20 mouse cellular contexts compared by ENCODE assay signal in the genomic region with DNA sequence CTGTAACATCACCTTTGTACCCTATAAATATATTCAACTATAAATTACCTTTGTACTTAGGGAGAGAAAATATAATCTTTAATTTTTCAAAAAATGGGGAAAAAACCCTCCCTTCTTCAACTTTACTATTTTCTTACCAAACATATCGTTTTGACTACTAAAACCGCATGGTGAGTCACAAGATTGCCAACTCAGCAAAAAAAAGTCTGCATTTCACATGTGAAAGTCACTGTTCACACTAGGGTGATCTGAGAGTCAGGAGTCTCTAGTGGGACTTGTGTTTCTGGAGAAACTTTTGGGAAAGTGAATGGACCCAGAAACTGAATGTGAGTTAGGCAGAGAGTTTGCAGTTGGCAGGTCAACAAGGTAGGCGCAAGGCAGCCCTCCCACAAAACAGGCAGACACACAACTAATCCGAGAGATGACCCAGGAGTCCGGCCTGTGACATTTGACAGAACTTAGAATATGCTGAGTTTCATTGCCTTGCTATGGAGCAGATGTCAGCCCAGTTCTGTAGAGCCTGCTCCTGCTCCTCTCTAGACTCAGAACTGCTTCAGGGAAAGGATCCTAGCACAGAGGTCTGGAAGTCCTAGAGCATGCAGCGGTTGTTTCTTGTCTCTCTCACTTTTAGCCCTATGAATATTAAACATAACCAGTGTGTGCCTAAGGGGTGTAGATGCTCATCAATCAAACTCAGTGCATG. TPM values are rescaled to one million over a fixed set of nuclear protein-coding genes. Genes with fewer than 3 reads are reported as not detected.
A peak's percentile ranks its signal among the peaks of the same experiment; 100 is the strongest.
DNase-seq lines count a peak whose midpoint lies in the region; ATAC-seq and TF ChIP-seq lines count a peak whose summit lies in the region.
"Had no signal": no experiment of that assay in that cellular context is flagged by ENCODE, and none has a peak within 500 bp of the region (broad histone marks: within the 10 kb centered on the region; RNA-seq: fewer than 3 reads in every experiment).

No protein-coding gene starts in this region.

- in situ Hi-C loops in ES-E14 (cut with MboI; ENCODE audit: low sequenced_read_pairs in 2 of 2, unreplicated experiment in 2 of 2), result no loop called here

- peak; percentile 66; the same call in 1 of the 2 replicates for ATAC-seq in hindbrain, embryonic 15.5 days (ENCODE audit: low FRiP score, low read depth)
- no peak for ATAC-seq in hindbrain, embryonic 11.5 days (ENCODE audit: low FRiP score)
- ATAC-seq: liver, embryonic 12.5 days had no signal

- H3K9me3 ChIP-seq in hindbrain, embryonic 15.5 days, result no peaks in the 10 kb centered on the region
- no peaks in the 10 kb centered on the region for H3K9me3 ChIP-seq in hindbrain, embryonic 11.5 days (ENCODE audit: control insufficient read depth, low read length)
- no peaks in the 10 kb centered on the region for H3K9me3 ChIP-seq in ES-E14 (ENCODE audit: control insufficient read depth, insufficient read depth, low read depth, low read length)
- H3K9me3 ChIP-seq: heart, embryonic 13.5 days; limb, embryonic 12.5 days; liver, embryonic 12.5 days; lung, embryonic 15.5 days; stomach, embryonic 15.5 days had no signal

- no peak overlapping the region for H3K4me2 ChIP-seq in hindbrain, embryonic 15.5 days
- no peak overlapping the region for H3K4me2 ChIP-seq in hindbrain, embryonic 11.5 days (replicated peaks; ENCODE audit: low read depth, low read length)
- H3K4me2 ChIP-seq: heart, embryonic 13.5 days; limb, embryonic 12.5 days; liver, embryonic 12.5 days; lung, embryonic 15.5 days; stomach, embryonic 15.5 days had no signal

- no peak overlapping the region for H3K9ac ChIP-seq in hindbrain, embryonic 15.5 days
- H3K9ac ChIP-seq in hindbrain, embryonic 11.5 days (ENCODE audit: low read depth, low read length), result no peak overlapping the region
- H3K9ac ChIP-seq in ES-E14 (ENCODE audit: insufficient read depth, low read depth, low read length, poor library complexity, severe bottlenecking), result no peak overlapping the region
- H3K9ac ChIP-seq: heart, embryonic 13.5 days; limb, embryonic 12.5 days; liver, embryonic 12.5 days; lung, embryonic 15.5 days; stomach, embryonic 15.5 days had no signal

- H3K27me3 ChIP-seq in hindbrain, embryonic 15.5 days, result no peaks in the 10 kb centered on the region
- no peaks in the 10 kb centered on the region for H3K27me3 ChIP-seq in hindbrain, embryonic 11.5 days (ENCODE audit: control insufficient read depth, insufficient read depth, low read length)
- H3K27me3 ChIP-seq: heart, embryonic 13.5 days; limb, embryonic 12.5 days; liver, embryonic 12.5 days; lung, embryonic 15.5 days; stomach, embryonic 15.5 days had no signal

- DNase-seq in cerebellum, adult 11-12 months, result peak; percentile 39
- no peak for DNase-seq in cerebellum, adult 8-10 months
- DNase-seq in hindbrain, embryonic 11.5 days (ENCODE audit: low spot score), result no peak
- no peak for DNase-seq in ES-E14 (ENCODE audit: low read depth, low spot score)
- DNase-seq in cerebellum, postnatal 36 days, result peak; percentile 26 to 60
- DNase-seq in layer of hippocampus, postnatal 14 days (ENCODE audit: low spot score in 2 of 2), result no peak
- no peak for DNase-seq in neural tube, embryonic 10.5 days (ENCODE audit: extremely low spot score, low spot score)
- DNase-seq: heart, adult 18-20 months; kidney, adult 9 months; kidney, postnatal 25 days; lung, postnatal 4 days; retina, postnatal 1 day; thymus, adult 18-20 months; thymus, postnatal 4 days had no signal

- no peaks in the 10 kb centered on the region for H3K4me1 ChIP-seq in hindbrain, embryonic 15.5 days (replicated peaks)
- H3K4me1 ChIP-seq in hindbrain, embryonic 11.5 days (replicated peaks; ENCODE audit: control insufficient read depth, insufficient read depth, low read length), result no peaks in the 10 kb centered on the region
- no peaks in the 10 kb centered on the region for H3K4me1 ChIP-seq in ES-E14 (ENCODE audit: control insufficient read depth in 2 of 2, insufficient read depth in 2 of 2, low read length in 2 of 2, poor library complexity in 1 of 2)
- H3K4me1 ChIP-seq: limb, embryonic 12.5 days; liver, embryonic 12.5 days; lung, embryonic 15.5 days; stomach, embryonic 15.5 days had no signal

- no peak overlapping the region for H3K27ac ChIP-seq in hindbrain, embryonic 15.5 days (replicated peaks)
- no peak overlapping the region for H3K27ac ChIP-seq in hindbrain, embryonic 11.5 days (ENCODE audit: low read depth, low read length)
- H3K27ac ChIP-seq in ES-E14 (ENCODE audit: insufficient read depth, low read depth, low read length, poor library complexity, severe bottlenecking), result no peak overlapping the region
- H3K27ac ChIP-seq: heart, embryonic 13.5 days; limb, embryonic 12.5 days; liver, embryonic 12.5 days; lung, embryonic 15.5 days; stomach, embryonic 15.5 days had no signal

- WGBS in hindbrain, embryonic 15.5 days, result 85% methylated on average over 6 of the region's 6 CpGs
- WGBS in hindbrain, embryonic 11.5 days, result 86% methylated on average over 6 of the region's 6 CpGs

- H3K4me3 ChIP-seq in hindbrain, embryonic 15.5 days, result no peak overlapping the region
- no peak overlapping the region for H3K4me3 ChIP-seq in hindbrain, embryonic 11.5 days (ENCODE audit: low read depth, low read length)
- no peak overlapping the region for H3K4me3 ChIP-seq in ES-E14 (ENCODE audit: insufficient read depth in 1 of 2, low read depth in 1 of 2, low read length in 2 of 2, poor library complexity in 1 of 2, severe bottlenecking in 1 of 2)
- H3K4me3 ChIP-seq: heart, embryonic 13.5 days; limb, embryonic 12.5 days; liver, embryonic 12.5 days; lung, embryonic 15.5 days; stomach, embryonic 15.5 days had no signal

- no peaks in the 10 kb centered on the region for H3K36me3 ChIP-seq in hindbrain, embryonic 15.5 days
- no peaks in the 10 kb centered on the region for H3K36me3 ChIP-seq in hindbrain, embryonic 11.5 days (ENCODE audit: control insufficient read depth, insufficient read depth, low read length)
- no peaks in the 10 kb centered on the region for H3K36me3 ChIP-seq in ES-E14 (ENCODE audit: control insufficient read depth, insufficient read depth, low read length, poor library complexity, severe bottlenecking)
- H3K36me3 ChIP-seq: heart, embryonic 13.5 days; limb, embryonic 12.5 days; liver, embryonic 12.5 days; lung, embryonic 15.5 days; stomach, embryonic 15.5 days had no signal

TF ChIP-seq in ES-E14, 5 proteins besides CTCF, POLR2A, EP300 and RAD21:
- no peak for TF ChIP-seq ZC3H11A (IDR thresholded peaks at IDR 0.05; ENCODE audit: borderline replicate concordance, low read depth, low read length)
- TF ChIP-seq MAFK (IDR thresholded peaks at IDR 0.05; ENCODE audit: insufficient read depth, low read depth, low read length), result peak; percentile 94
TF ChIP-seq in ES-E14: peak in this region for 1.

RNA-seq across cellular contexts. Expression of a gene that starts 26.4 kb away (rescaled TPM):
- 12.2 and 12.5 TPM in 2 replicates for polyA plus RNA-seq in hindbrain, embryonic 15.5 days (2015; fragmentation: Nextera tagmentation; extraction: Ambion mirVana)
- 29.8 and 30.9 TPM in 2 replicates for polyA plus RNA-seq in hindbrain, embryonic 11.5 days (2014; fragmentation: Nextera tagmentation; extraction: Ambion mirVana)
- not detected in 2 replicates for total RNA-seq in ES-E14 (2012; rRNA removed)
- 1 to 10 TPM; 5.8 to 8.3 TPM for total RNA-seq in layer of hippocampus, postnatal 14 days (2021)

Comparison
In these comparisons a context has a peak if more than half of its experiments do, and no peak if none do; other contexts are left out.
1. DNase-seq: peak in cerebellum, adult 11-12 months (single experiment) and cerebellum, postnatal 36 days (2 of 2); none in cerebellum, adult 8-10 months (single experiment), hindbrain, embryonic 11.5 days (single experiment), ES-E14 (single experiment), layer of hippocampus, postnatal 14 days (0 of 2) and neural tube, embryonic 10.5 days (single experiment).